Mouse (Mus musculus) ovary, adult 10 weeks (tissue): ENCODE results near the gene Ap3b1. TPM values are rescaled to one million over a fixed set of nuclear protein-coding genes. Genes with fewer than 3 reads are reported as not detected.

Experiments used
- polyA plus RNA-seq: library from polyadenylated mRNA; stranded (reverse); fragments of 350-450 nt; fragmentation: Illumina TruSeq; extraction: RNeasy Lipid Tissue Mini Kit (QIAGEN cat#74804); gene quantifications from one replicate; pipeline ENCODE4 v1.2.3, GENCODE M21; 2014

Ap3b1 gene
- polyA plus RNA-seq, result 53.9 TPM

GRCm38 (mm10) chr13:94358401-94359265 lies at the start of gene Ap3b1:
Ap3b1 (plus strand) TSS chr13:94358960.

Other genes with a start within 250 kb of the Ap3b1 start
- 100 TPM for gene Scamp1, start 73.1 kb upstream of the Ap3b1 start, polyA plus RNA-seq